Mouse (Mus musculus) frontal cortex, adult 2 months (tissue): ENCODE results near the gene Top3a. TPM values are rescaled to one million over a fixed set of nuclear protein-coding genes. Genes with fewer than 3 reads are reported as not detected.

Experiments used
- DNase-seq, 2 experiments: peaks; one replicate each; pipeline ENCODE4 v3.0.0; 2022; ENCODE audit warnings: low spot score in 1 of 2; ENCODE audit errors: extremely low spot score in 1 of 2
- polyA plus RNA-seq: library from polyadenylated mRNA; depleted of rRNA; stranded (reverse); fragments of >200 nt; gene quantifications from 2 replicates; pipeline ENCODE4 v1.2.3, GENCODE M21; 2012; rRNA removed

The Top3a gene
- polyA plus RNA-seq, 1 experiment, result 6.1 TPM

DNA sequence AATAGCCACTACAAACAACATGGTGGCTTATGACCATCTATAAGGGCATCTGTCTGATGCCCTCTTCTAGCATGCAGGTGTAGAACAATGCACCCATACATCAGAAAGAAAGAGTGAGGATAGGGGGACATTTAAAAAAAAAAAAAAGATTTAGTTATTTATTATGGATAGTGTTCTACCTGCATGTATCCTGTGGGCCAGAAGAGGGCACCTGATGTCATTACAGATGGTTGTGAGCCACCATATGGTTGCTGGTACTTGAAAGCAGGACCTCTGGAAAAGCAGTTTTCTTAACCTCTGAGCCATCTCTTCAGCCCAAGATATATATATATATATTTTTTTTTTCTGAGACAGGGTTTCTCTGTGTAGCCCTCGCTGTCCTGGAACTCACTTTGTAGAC is 81.0 kb downstream of the Top3a start:
- DNase-seq, result no peak

Other genes with a start within 250 kb of the Top3a start
- 19.0 and 19.3 TPM in 2 replicates for gene Alkbh5, start 241.0 kb downstream of the Top3a start, polyA plus RNA-seq
- 56.5 and 56.9 TPM in 2 replicates for gene Llgl1, start 77.6 kb downstream of the Top3a start, polyA plus RNA-seq
- 116 and 131 TPM in 2 replicates for gene Flii, start 50.1 kb downstream of the Top3a start, polyA plus RNA-seq
- 20.1 and 24.1 TPM in 2 replicates for gene Mief2, start 49.0 kb downstream of the Top3a start, polyA plus RNA-seq
- gene Smcr8, start 159 bp upstream of the Top3a start, polyA plus RNA-seq, result 10.7 and 12.3 TPM in 2 replicates
- gene Shmt1, start 34.4 kb upstream of the Top3a start, polyA plus RNA-seq, result 2.0 and 2.2 TPM in 2 replicates
- gene Dhrs7b, start 53.3 kb upstream of the Top3a start, polyA plus RNA-seq, result 19.3 and 19.9 TPM in 2 replicates
- 39.8 and 47.0 TPM in 2 replicates for gene Tmem11, start 101.9 kb upstream of the Top3a start, polyA plus RNA-seq
- 13.3 and 14.6 TPM in 2 replicates for gene Natd1, start 137.4 kb upstream of the Top3a start, polyA plus RNA-seq
- gene Map2k3, start 154.7 kb upstream of the Top3a start, polyA plus RNA-seq, result 17.3 and 18.1 TPM in 2 replicates
- 17.8 and 19.5 TPM in 2 replicates for gene Kcnj12, start 245.2 kb upstream of the Top3a start, polyA plus RNA-seq